Mouse (Mus musculus) testis, adult 2 months (tissue): ENCODE measurements around the gene Hoxc13.

Source experiments
- CTCF ChIP-seq: fragments of 200-500 bp; IDR thresholded peaks from 2 replicates; pipeline ENCODE4 v1.5.1; 2012; ENCODE audit warnings: low read depth, mild to moderate bottlenecking, inconsistent platforms, low read length, moderate library complexity; ENCODE audit not compliant: control insufficient read depth, insufficient read depth, insufficient replicate concordance
- POLR2A ChIP-seq: fragments of 200-500 bp; IDR thresholded peaks from 2 replicates; pipeline ENCODE4 v1.6.1; 2012; ENCODE audit warnings: low read depth, mild to moderate bottlenecking, inconsistent platforms, low read length, moderate library complexity; ENCODE audit not compliant: control insufficient read depth

DNA sequence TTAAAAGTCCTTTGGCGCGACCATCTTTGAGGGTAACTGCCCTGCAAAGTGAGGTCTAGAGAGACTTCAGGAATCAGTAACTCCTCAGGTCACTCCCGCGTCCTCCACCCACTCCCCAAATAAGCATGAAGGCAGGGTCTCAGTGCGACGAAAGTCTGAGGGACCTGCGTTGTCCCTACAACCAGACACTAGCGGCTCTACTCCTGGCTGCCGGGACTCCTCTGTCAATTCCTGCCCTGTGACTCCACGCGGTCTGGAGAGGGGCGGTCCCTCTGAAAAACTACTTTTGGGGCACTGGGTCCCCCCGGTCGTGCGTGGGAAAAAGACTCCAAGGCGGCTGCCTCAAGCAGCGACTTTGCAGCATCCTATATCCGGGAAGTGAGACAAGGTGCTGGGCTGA is 10.9 kb upstream of the Hoxc13 start:
- no peak for TF ChIP-seq POLR2A
- no peak for TF ChIP-seq CTCF
